Mouse (Mus musculus) inflammation-experienced regulatory T-cells (primary cell): ENCODE results near the gene Slc24a2. TPM values are rescaled to one million over a fixed set of nuclear protein-coding genes. Genes with fewer than 3 reads are reported as not detected.

Source experiments
- polyA plus RNA-seq, 2 experiments: library from polyadenylated mRNA; unstranded; fragments of 100-300 nt; shearing (Covaris generic); gene quantifications; one replicate each; pipeline ENCODE4 v1.2.1; 2017

Slc24a2 gene
- polyA plus RNA-seq, result under 1 TPM in 1 of 2 experiments, not detected in 1; 0.53 TPM

GRCm38 (mm10) chr4:87229960-87230551 lies at the start of gene Slc24a2:
Gene Slc24a2, minus strand, starts transcription at chr4:87230477.

